Mouse (Mus musculus): Measurements from ENCODE around the gene Spaca3.

DNA sequence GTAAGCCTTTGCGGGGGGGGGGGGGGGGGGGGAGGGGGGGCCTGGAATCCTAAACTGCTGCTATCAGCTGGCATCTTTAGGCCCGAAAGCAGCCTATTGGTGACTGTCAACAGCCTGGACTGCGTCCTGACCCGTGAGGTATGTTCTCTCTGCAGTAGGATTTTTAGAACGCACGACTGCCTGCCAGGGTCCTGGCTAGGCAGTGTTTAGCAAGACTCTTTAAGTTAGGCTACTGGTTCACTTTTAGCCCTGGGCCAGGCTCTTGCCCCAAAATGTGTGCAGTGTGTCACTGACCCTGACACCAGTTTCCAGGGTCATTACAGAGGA is 48.5 kb upstream of the Spaca3 start:
- TF ChIP-seq POLR2A (IDR thresholded peaks at IDR 0.05; ENCODE audit: extremely low read depth, insufficient read depth, low read length) (no peak), CTCF (IDR thresholded peaks at IDR 0.05; ENCODE audit: low read depth, low read length) (no peak)

All from liver, adult 2 months (tissue).